Mouse (Mus musculus) embryo, embryonic 11.5 days (tissue): ENCODE results near the gene Tspan17.
A peak's percentile ranks its signal among the peaks of the same experiment; 100 is the strongest.

Experiments used
- DNase-seq: peaks from one replicate; pipeline ENCODE4 v3.0.0-alpha.2; 2012; ENCODE audit warnings: low read depth, low spot score

Tspan17 gene

DNA sequence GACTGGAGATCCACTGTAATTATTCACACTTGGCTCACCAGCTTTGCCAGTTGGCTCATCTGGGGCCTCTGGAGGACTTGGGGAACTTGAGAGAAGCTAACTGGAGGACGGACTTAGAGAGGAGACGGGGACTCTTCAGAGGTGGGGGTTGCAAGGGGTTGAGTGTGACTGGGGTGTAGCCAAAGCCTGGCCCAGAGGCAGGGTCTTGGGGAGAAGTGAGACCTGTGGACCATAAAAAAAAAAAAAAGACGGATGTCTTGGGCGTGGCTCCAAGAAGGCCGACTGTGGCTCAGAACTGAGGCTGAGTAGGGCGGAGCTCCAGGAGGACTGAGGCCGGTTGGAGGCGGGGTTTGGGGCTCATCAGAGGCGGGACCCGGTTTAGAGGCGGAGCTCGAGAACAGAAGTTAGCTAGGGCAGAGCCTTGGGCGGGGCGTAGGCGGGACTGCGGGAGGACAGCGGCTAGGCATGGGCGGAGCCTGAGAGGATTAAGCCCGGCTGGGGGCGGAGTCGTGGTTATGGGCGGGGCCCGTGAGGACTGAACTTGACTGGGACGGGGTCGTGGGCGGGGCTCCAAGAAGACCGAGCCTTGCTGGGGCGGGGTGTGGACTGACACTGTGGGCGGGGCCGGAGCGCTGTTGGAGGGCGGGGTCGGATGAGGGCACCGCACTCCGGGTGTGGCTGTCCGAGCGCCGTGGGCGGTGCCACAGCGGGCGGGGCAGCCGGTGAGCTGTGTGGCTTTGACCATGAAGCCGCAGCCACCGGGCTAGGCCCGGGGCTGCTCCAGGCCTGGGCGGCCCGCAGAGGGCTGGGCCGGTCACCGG, at the start of gene Tspan17:
Tspan17 (plus strand) TSS at position 638 of the 821 bp plus-strand sequence.
- DNase-seq, result peak; percentile 90

- no peak for DNase-seq
These were observed 43.1 kb upstream of the Tspan17 start for GRCm38 (mm10) chr13:54746110-54746509.

- no peak for DNase-seq
These were observed 42.3 kb upstream of the Tspan17 start for GRCm38 (mm10) chr13:54746896-54747295.

- no peak for DNase-seq
These were observed 41.0 kb upstream of the Tspan17 start for GRCm38 (mm10) chr13:54748190-54748589.

GRCm38 (mm10) chr13:54748721-54749060, 40.5 kb upstream of the Tspan17 start:
- no peak for DNase-seq

GRCm38 (mm10) chr13:54749061-54749863, 39.9 kb upstream of the Tspan17 start:
- DNase-seq, result no peak

DNA sequence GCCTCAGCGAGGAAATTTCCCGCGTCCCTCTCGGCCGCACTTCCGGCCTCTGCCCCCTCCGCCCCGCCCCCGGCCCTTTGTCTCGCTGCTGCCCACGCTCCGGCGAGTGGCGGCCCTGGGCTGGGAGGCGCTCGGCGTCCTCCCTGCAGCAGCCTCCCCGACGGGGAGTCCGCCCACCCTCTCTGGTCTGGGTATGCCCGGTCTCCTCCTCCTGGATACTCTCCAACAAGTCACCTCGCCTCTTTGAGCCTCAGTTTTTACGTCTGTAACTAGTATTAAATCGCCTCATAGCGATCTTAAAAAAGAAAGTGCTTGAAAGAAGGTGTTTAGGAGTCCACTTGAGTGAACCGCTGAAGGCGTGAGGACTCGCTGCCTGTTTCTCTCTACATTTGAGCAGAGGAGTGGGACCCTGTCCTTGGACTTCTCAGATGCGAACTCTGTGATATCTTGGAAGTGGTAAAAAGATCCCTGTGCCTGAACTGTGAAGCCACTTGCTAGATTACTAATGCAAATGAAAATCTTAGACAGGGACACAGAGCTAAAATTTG, 39.2 kb upstream of the Tspan17 start, which contains the start of gene Gprin1:
Gprin1 (minus strand) TSS at position 11 of the 548 bp plus-strand sequence.
- no peak for DNase-seq

DNA sequence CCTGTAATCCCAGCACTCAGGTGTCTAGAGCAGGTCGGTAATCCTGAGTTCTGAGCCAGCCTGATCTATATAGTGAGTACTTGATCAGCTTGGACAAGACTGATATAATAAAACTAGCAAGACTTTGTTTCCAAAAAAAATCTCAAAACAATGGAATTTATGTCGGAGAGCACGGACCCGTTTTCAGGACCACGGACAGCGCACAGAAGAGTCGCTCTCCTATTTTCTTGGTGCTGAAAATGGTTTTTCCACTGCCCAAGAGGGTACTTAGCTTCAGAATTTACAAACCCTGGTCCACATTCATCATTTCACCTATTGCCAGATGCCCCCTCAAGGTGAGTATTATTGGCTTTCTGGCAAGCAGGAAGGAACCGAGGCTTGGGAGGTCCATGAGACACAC, 38.5 kb upstream of the Tspan17 start:
- DNase-seq, result no peak

DNA sequence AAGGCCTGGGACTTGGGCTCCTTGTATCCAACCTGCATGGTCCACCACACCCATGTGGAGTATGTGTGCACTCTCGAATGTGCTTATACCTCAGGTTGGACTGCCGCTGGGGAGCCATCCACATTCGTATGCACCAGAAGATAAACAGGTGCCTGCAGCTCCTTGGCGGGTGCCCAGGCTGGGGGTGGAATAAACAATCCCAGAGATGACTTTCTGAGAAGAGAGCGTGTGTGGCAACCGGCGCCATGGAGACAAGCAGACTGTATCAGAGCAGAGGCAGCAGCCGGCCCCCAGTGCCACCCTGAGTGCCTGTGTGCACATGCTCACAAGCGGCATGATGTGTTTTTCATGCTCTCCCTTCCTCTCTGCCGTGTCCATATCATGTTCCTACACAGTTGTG, 36.5 kb upstream of the Tspan17 start:
- DNase-seq, result no peak

- DNase-seq, result no peak
These were observed 35.4 kb upstream of the Tspan17 start for GRCm38 (mm10) chr13:54753733-54754132.

DNA sequence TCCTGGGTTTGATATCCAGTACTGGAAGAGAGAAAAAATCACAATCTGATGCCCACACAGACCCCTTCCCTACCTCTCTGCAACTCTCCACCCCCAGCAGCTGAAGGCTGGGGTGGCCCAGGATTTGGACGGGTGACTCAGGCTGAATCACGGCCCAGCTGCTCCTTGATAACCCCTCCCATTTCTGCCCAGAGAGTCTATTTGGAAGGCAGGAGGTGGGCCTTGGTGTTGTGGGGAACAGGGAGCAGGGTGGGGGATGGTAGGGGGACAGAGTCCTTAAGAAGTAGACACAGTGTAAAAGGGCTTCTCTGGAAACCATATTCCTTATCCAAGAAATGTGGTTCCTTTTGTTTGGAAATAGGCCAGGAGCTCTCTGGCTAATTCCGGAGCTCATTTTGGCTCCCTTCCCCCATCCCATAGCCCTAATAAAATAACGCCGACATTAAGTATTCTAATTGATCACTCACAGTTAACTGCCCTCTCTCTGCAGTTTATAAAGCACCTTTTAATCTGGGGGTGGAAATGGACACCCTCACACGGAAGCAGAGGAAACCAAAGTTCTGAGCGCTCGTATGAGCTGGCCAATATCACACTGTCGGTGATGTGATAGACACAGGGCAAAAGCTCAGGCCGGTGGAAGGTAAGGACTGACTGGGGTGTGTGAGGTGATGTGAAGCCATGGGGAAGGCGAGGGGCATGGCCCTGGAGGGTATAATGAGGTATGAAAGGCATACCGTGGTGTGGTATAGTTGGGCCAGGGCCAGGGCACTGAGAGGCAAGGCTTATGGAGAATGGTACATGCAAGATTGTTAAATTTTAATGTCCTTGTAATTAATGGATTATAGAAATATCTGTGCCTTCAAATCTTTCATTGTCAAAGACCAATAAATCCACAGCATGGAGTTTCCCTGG, 34.8 kb upstream of the Tspan17 start:
- no peak for DNase-seq

GRCm38 (mm10) chr13:54755201-54755830, 33.9 kb upstream of the Tspan17 start:
- DNase-seq, result no peak

GRCm38 (mm10) chr13:54756156-54756712, 32.9 kb upstream of the Tspan17 start:
- DNase-seq, result no peak

DNA sequence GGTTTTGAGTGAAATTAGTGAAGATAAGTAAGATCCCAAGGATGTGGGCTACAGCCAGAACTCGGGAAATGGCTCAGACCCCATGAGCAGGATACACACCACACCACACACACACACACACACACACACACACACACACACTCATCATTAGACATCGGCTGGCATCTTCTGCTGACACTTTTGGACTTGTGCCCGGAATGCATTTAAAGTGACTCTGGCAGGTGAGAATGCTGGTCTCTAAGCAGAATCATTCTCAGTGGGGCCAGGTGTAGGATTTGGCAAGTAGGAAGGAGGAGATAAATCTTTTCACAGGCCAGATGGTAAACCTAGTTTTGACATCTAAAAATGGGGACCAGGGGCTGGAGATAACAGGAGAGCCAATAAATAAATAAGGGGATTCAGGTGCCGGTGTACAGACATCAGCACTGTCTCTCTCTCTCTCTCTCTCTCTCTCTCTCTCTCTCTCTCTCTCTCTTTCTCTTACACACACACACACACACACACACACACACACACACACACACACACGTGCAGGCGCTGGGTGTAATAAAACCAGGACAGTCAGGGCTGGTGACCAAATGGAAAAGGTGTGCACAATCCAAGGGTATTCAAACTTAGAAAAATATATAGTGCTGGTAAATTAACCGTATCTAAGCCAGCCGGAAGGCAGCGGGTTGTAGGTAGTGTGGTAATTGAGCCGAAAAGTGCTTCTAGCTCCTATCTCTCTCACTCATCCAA, 31.9 kb upstream of the Tspan17 start:
- no peak for DNase-seq

DNA sequence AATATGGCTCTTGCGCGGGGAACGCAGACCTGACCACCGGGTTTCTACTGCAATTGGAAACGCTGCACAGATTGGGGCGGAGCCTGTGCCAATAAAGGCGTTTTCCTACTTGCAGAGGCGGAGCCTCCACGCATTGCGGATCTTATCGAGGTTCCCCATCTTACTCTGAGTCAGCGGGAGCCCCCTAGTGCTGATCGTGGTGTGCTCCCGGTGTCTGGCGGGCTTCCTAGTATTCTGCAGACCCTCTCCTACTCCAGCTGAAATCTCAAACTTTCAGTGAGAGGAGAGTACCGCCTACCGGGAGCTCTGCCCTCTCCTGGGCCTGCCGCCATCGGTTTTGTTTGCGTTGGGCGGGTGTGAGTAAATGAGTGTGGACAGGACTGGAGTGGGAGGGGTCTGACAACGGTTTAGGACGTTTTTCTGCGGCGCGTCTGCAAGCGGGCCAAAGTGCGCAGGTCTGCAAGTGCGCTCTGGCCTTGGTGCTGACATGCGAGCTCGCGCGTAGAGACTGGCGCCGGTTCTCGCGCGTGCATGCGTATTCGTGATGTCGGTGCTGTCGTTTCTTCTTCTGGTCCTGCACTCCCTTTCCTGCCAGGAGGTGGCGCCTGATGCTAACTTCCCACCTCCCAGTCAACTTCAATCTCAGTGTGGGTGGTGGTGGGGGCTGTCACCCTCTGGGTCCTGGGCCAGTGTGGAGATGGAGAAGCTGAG, 31.0 kb upstream of the Tspan17 start:
- DNase-seq, result peak; percentile 89

DNA sequence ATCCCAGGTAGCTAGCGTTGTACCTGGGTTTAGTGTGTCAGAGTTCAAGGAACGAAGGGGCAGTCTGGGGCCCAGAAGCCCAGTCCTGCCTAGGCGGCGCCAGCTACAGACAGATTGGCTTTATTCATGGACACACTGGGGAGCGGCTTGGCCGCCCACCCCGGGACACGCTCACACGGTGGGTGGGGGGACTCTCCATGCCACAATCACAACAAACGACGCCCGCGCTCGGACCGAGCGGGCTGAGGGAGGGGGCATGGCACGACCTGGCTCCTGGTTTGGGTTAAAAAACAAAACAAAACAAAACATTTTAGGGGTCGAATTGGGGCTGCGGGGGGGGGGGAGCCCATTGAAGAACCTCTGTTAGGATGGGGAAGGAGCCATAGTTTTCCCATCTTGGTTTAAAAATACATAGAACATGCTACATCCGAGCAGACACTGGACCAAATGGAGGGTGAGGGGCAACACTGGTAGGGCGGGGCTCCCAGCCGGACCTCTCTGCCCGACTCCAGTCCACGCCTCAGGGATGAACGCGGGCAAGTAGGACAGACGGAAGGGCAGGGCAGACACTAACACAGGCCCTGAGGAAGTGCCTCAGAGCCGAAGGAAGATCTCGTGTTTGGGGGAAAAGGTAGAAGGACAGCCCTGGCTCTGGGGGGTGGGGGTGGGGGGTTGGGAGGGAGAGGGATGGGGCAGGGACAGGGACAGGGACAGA, 30.3 kb upstream of the Tspan17 start:
- no peak for DNase-seq

- no peak for DNase-seq
These were observed 29.7 kb upstream of the Tspan17 start for GRCm38 (mm10) chr13:54759496-54759895.

GRCm38 (mm10) chr13:54760164-54760795, 28.9 kb upstream of the Tspan17 start:
- DNase-seq, result no peak
